ENCODE assay signal across 8 mouse cellular contexts in the genomic region with DNA sequence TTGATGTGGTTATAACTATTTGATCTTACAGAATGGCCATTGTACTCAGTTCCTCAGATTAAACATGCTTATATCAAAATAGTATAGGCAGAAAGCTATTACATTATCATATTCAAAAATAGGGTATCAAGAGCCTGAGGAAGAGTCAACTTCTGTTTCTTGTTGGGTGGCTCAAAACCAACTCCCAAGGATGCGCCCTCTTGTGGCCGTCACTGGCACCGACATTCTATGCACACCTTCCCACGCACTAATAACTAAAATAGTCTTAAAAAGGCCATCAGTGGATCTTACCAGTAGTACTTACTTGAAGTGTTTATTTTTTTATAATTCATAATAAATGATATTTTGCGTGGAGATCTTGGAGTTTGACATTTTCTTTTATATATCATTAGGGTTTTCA. TPM values are rescaled to one million over a fixed set of nuclear protein-coding genes. Genes with fewer than 3 reads are reported as not detected.
DNase-seq lines count a peak whose midpoint lies in the region; ATAC-seq and TF ChIP-seq lines count a peak whose summit lies in the region.

No protein-coding gene starts in this region.

- peak; percentile 62 for DNase-seq in kidney, adult 2 months
- DNase-seq in G1E (ENCODE audit: low spot score): peak; percentile 23
- DNase-seq in c-Kit-negative CD71-positive TER-119-positive erythroid progenitor cells, embryonic 14.5 days (ENCODE audit: low read depth, low spot score): peak; percentile 53
- DNase-seq in left cerebral cortex, postnatal 25 days (ENCODE audit: low spot score in 2 of 2): peak; percentile 26 to 44
- DNase-seq in neural tube, embryonic 11.5 days (ENCODE audit: low spot score): peak; percentile 59
- peak; percentile 75 for DNase-seq in urinary bladder, postnatal 14 days (ENCODE audit: low spot score)

- H3K36me3 ChIP-seq in kidney, adult 2 months (ENCODE audit: control insufficient read depth, insufficient read depth, low read length): peaks cover 1% of the 10 kb centered on the region
- peaks cover 26% of the 10 kb centered on the region for H3K36me3 ChIP-seq in kidney, embryonic 14.5 days (ENCODE audit: control insufficient read depth, insufficient read depth, low read length)
- H3K36me3 ChIP-seq in G1E (replicated peaks): peaks cover 55% of the 10 kb centered on the region
- H3K36me3 ChIP-seq in neural tube, embryonic 11.5 days (ENCODE audit: control insufficient read depth, insufficient read depth, low read length): peaks cover 3% of the 10 kb centered on the region

- H3K27me3 ChIP-seq in kidney, adult 2 months (replicated peaks; ENCODE audit: control insufficient read depth, insufficient read depth, low read length): no peaks in the 10 kb centered on the region
- H3K27me3 ChIP-seq in kidney, embryonic 14.5 days (ENCODE audit: control insufficient read depth, insufficient read depth, low read length): no peaks in the 10 kb centered on the region
- peaks cover 2% of the 10 kb centered on the region; the same call in 1 of the 2 replicates for H3K27me3 ChIP-seq in G1E (ENCODE audit: insufficient read depth, low read length)
- no peaks in the 10 kb centered on the region for H3K27me3 ChIP-seq in neural tube, embryonic 11.5 days (ENCODE audit: control insufficient read depth, insufficient read depth, low read length)

- ATAC-seq in kidney, embryonic 14.5 days (ENCODE audit: low FRiP score, low TSS enrichment): no peak
- no peak for ATAC-seq in G1E (ENCODE audit: extremely low read depth, insufficient number of reproducible peaks, low FRiP score, poor library complexity, severe bottlenecking)
- peak; percentile 47 for ATAC-seq in granulocyte monocyte progenitor cell, adult 5-6 weeks (replicated peaks; ENCODE audit: poor library complexity, severe bottlenecking)
- ATAC-seq in neural tube, embryonic 11.5 days (ENCODE audit: insufficient read depth, low FRiP score, low TSS enrichment): no peak

- H3K9ac ChIP-seq in kidney, embryonic 14.5 days (ENCODE audit: low read depth, low read length): no peak overlapping the region
- H3K9ac ChIP-seq in neural tube, embryonic 11.5 days (ENCODE audit: low read length): no peak overlapping the region

- no peak overlapping the region for H3K27ac ChIP-seq in kidney, adult 2 months (ENCODE audit: insufficient read depth, low read depth, low read length)
- H3K27ac ChIP-seq in kidney, embryonic 14.5 days (ENCODE audit: low read depth, low read length): no peak overlapping the region
- no peak overlapping the region for H3K27ac ChIP-seq in neural tube, embryonic 11.5 days (ENCODE audit: low read depth, low read length)

- H3K9me3 ChIP-seq in kidney, embryonic 14.5 days (ENCODE audit: control insufficient read depth, low read length): no peaks in the 10 kb centered on the region
- H3K9me3 ChIP-seq in G1E (replicated peaks): no peaks in the 10 kb centered on the region
- H3K9me3 ChIP-seq in neural tube, embryonic 11.5 days (ENCODE audit: control insufficient read depth, low read length): no peaks in the 10 kb centered on the region

- intact Hi-C loops in left cerebral cortex, postnatal 25 days (cut with DNase I): loop anchor here (5.0 kb wide), 2 partner anchors 631 to 1026 kb away; no protein-coding TSS in a partner anchor

- TF ChIP-seq CTCF in kidney, adult 2 months (conservative IDR thresholded peaks at IDR 0.05; ENCODE audit: insufficient read depth, insufficient read length, low read depth, low read length): peak; percentile 80
- TF ChIP-seq CTCF in G1E (IDR thresholded peaks at IDR 0.05; ENCODE audit: low read depth, low read length): peak; percentile 69

- no peak for TF ChIP-seq POLR2A in kidney, adult 2 months (IDR thresholded peaks at IDR 0.05; ENCODE audit: low read depth, low read length)

- peaks cover 3% of the 10 kb centered on the region; the same call in 1 of the 2 replicates for H3K4me1 ChIP-seq in kidney, adult 2 months (ENCODE audit: control insufficient read depth, insufficient read depth, low read length)
- H3K4me1 ChIP-seq in kidney, embryonic 14.5 days (ENCODE audit: control insufficient read depth, insufficient read depth, low read length): peaks cover 5% of the 10 kb centered on the region
- peaks cover 29% of the 10 kb centered on the region for H3K4me1 ChIP-seq in G1E (ENCODE audit: insufficient read depth, low read depth, low read length)
- H3K4me1 ChIP-seq in neural tube, embryonic 11.5 days (ENCODE audit: control insufficient read depth, insufficient read depth, low read length): no peaks in the 10 kb centered on the region

- H3K4me3 ChIP-seq in kidney, adult 2 months (ENCODE audit: insufficient read depth, low read depth, low read length): no peak overlapping the region
- H3K4me3 ChIP-seq in kidney, embryonic 14.5 days (ENCODE audit: low read length): no peak overlapping the region
- no peak overlapping the region for H3K4me3 ChIP-seq in G1E (ENCODE audit: low read depth, low read length)
- no peak overlapping the region for H3K4me3 ChIP-seq in neural tube, embryonic 11.5 days (ENCODE audit: low read depth, low read length)

- no peak overlapping the region for H3K4me2 ChIP-seq in kidney, embryonic 14.5 days (replicated peaks; ENCODE audit: low read depth, low read length)
- no peak overlapping the region for H3K4me2 ChIP-seq in neural tube, embryonic 11.5 days (ENCODE audit: low read depth)

- 22% methylated on average over 5 of the region's 5 CpGs for WGBS in kidney, adult 2 months
- WGBS in kidney, embryonic 14.5 days: 36% methylated on average over 5 of the region's 5 CpGs
- 34% methylated on average over 5 of the region's 5 CpGs for WGBS in neural tube, embryonic 11.5 days

RNA-seq across cellular contexts. Expression of a gene that starts 4.8 kb away (rescaled TPM):
- 5.9 and 9.5 TPM in 2 replicates for polyA plus RNA-seq in kidney, adult 2 months (2012; rRNA removed)
- polyA plus RNA-seq in kidney, embryonic 14.5 days (2014; fragmentation: Nextera tagmentation; extraction: Ambion mirVana): 68.5 and 87.6 TPM in 2 replicates
- total RNA-seq in G1E (2014; fragmentation: Nextera tagmentation) (43.9 and 45.0 TPM in 2 replicates), G1E (2017) (62.2 and 87.9 TPM in 2 replicates)
- polyA plus RNA-seq in G1E (2012): 76.1 and 90.5 TPM in 2 replicates
- total RNA-seq in granulocyte monocyte progenitor cell, adult 5-6 weeks (2014; fragmentation: Nextera tagmentation): 73.4 and 83.8 TPM in 2 replicates
- total RNA-seq in granulocyte monocyte progenitor cell, adult 5-6 weeks (2017): 80.4 and 84.9 TPM in 2 replicates
- 10 to 100 TPM; 18.4 to 20.3 TPM for total RNA-seq in left cerebral cortex, postnatal 25 days (2021)
- polyA plus RNA-seq in neural tube, embryonic 11.5 days (2014; fragmentation: Nextera tagmentation; extraction: Ambion mirVana): 57.0 and 61.1 TPM in 2 replicates

RNA-seq across cellular contexts. Expression of a gene that starts 29.8 kb away (rescaled TPM):
- 1.5 and 2.1 TPM in 2 replicates for polyA plus RNA-seq in kidney, adult 2 months (2012; rRNA removed)
- polyA plus RNA-seq in kidney, embryonic 14.5 days (2014; fragmentation: Nextera tagmentation; extraction: Ambion mirVana): 0.74 and 0.80 TPM in 2 replicates
- total RNA-seq in G1E (2014; fragmentation: Nextera tagmentation) (0.87 TPM in 1 of 2 replicates, not detected in the other), G1E (2017) (0.16 TPM in 1 of 2 replicates, not detected in the other)
- 0.01 TPM in 1 of 2 replicates, not detected in the other for polyA plus RNA-seq in G1E (2012)
- total RNA-seq in granulocyte monocyte progenitor cell, adult 5-6 weeks (2014; fragmentation: Nextera tagmentation): 37.4 and 45.1 TPM in 2 replicates
- total RNA-seq in granulocyte monocyte progenitor cell, adult 5-6 weeks (2017): 21.7 and 24.0 TPM in 2 replicates
- under 1 TPM; 0.41 to 0.44 TPM for total RNA-seq in left cerebral cortex, postnatal 25 days (2021)
- 0.58 and 1.2 TPM in 2 replicates for polyA plus RNA-seq in neural tube, embryonic 11.5 days (2014; fragmentation: Nextera tagmentation; extraction: Ambion mirVana)

RNA-seq across cellular contexts. Expression of a gene that starts 30.3 kb away (rescaled TPM):
- 1,062 and 1,273 TPM in 2 replicates for polyA plus RNA-seq in kidney, adult 2 months (2012; rRNA removed)
- polyA plus RNA-seq in kidney, embryonic 14.5 days (2014; fragmentation: Nextera tagmentation; extraction: Ambion mirVana): 127 and 139 TPM in 2 replicates
- total RNA-seq in G1E (2014; fragmentation: Nextera tagmentation): 70.1 and 74.0 TPM in 2 replicates
- total RNA-seq in G1E (2017): 92.5 and 104 TPM in 2 replicates
- polyA plus RNA-seq in G1E (2012): 65.2 and 67.5 TPM in 2 replicates
- total RNA-seq in granulocyte monocyte progenitor cell, adult 5-6 weeks (2014; fragmentation: Nextera tagmentation): 87.9 and 100 TPM in 2 replicates
- total RNA-seq in granulocyte monocyte progenitor cell, adult 5-6 weeks (2017): 100 and 140 TPM in 2 replicates
- total RNA-seq in left cerebral cortex, postnatal 25 days (2021): 10 to 100 TPM; 60.8 to 70.3 TPM
- 85.4 and 87.7 TPM in 2 replicates for polyA plus RNA-seq in neural tube, embryonic 11.5 days (2014; fragmentation: Nextera tagmentation; extraction: Ambion mirVana)

Comparison
In these comparisons a context has a peak if more than half of its experiments do, and no peak if none do; other contexts are left out.
1. DNase-seq: peak in every context shown above with its lines; median percentile 75 in urinary bladder, postnatal 14 days; 62 in kidney, adult 2 months; 59 in neural tube, embryonic 11.5 days; 53 in c-Kit-negative CD71-positive TER-119-positive erythroid progenitor cells, embryonic 14.5 days; 35 in left cerebral cortex, postnatal 25 days; 23 in G1E.